In genomic region chr14:28773068-28773467, GRCm38 (mm10) we compare ENCODE assay signal across 18 mouse cellular contexts.
A peak's percentile ranks its signal among the peaks of the same experiment; 100 is the strongest.
DNase-seq lines count a peak whose midpoint lies in the region; ATAC-seq and TF ChIP-seq lines count a peak whose summit lies in the region.
"Had no signal": no experiment of that assay in that cellular context is flagged by ENCODE, and none has a peak within 500 bp of the region (broad histone marks: within the 10 kb centered on the region; RNA-seq: fewer than 3 reads in every experiment).

No protein-coding gene starts in this region.

- TF ChIP-seq CTCF in liver, adult 2 months (IDR thresholded peaks at IDR 0.05; ENCODE audit: low read depth, low read length), result no peak
- TF ChIP-seq CTCF in liver, postnatal 0 days (IDR thresholded peaks at IDR 0.05; ENCODE audit: low read depth), result no peak

- ATAC-seq in kidney, embryonic 14.5 days (ENCODE audit: low FRiP score, low TSS enrichment), result peak; percentile 72
- no peak for ATAC-seq in liver, postnatal 0 days
- peak; percentile 60; the same call in 1 of the 2 replicates for ATAC-seq in limb, embryonic 11.5 days (ENCODE audit: insufficient number of reproducible peaks, low FRiP score, low TSS enrichment, low read depth)
- ATAC-seq: activated CD4-positive, CD25-positive, alpha-beta regulatory T cell, adult 4 months; forebrain, embryonic 13.5 days; forebrain, postnatal 0 days; Patski had no signal

- no peak overlapping the region for H3K4me2 ChIP-seq in kidney, embryonic 14.5 days (replicated peaks; ENCODE audit: low read depth, low read length)
- H3K4me2 ChIP-seq in liver, postnatal 0 days (ENCODE audit: low read depth, low read length), result no peak overlapping the region
- no peak overlapping the region for H3K4me2 ChIP-seq in limb, embryonic 11.5 days (ENCODE audit: low read depth, severe bottlenecking)
- H3K4me2 ChIP-seq: embryonic facial prominence, embryonic 13.5 days; forebrain, embryonic 13.5 days; heart, embryonic 12.5 days had no signal

- WGBS in kidney, embryonic 14.5 days, result 35% methylated on average over 11 of the region's 11 CpGs
- WGBS in liver, adult 2 months, result 75% methylated on average over 11 of the region's 11 CpGs
- 75% methylated on average over 11 of the region's 11 CpGs for WGBS in liver, postnatal 0 days (ENCODE audit: insufficient replicate concordance)
- WGBS in limb, embryonic 11.5 days, result 65% methylated on average over 11 of the region's 11 CpGs

- no peak overlapping the region for H3K27ac ChIP-seq in kidney, embryonic 14.5 days (ENCODE audit: low read depth, low read length)
- H3K27ac ChIP-seq in liver, adult 2 months (replicated peaks; ENCODE audit: insufficient read depth, low read depth, low read length), result no peak overlapping the region
- no peak overlapping the region for H3K27ac ChIP-seq in liver, postnatal 0 days (ENCODE audit: low read depth)
- H3K27ac ChIP-seq in limb, embryonic 11.5 days (replicated peaks; ENCODE audit: low read depth, low read length), result no peak overlapping the region
- H3K27ac ChIP-seq: embryonic facial prominence, embryonic 13.5 days; forebrain, embryonic 13.5 days had no signal

- no peak for TF ChIP-seq EP300 in liver, postnatal 0 days (IDR thresholded peaks at IDR 0.05; ENCODE audit: low read depth)

- no peaks in the 10 kb centered on the region for H3K27me3 ChIP-seq in kidney, embryonic 14.5 days (ENCODE audit: control insufficient read depth, insufficient read depth, low read length)
- no peaks in the 10 kb centered on the region for H3K27me3 ChIP-seq in liver, adult 2 months (ENCODE audit: control insufficient read depth, insufficient read depth, low read length)
- no peaks in the 10 kb centered on the region for H3K27me3 ChIP-seq in liver, postnatal 0 days (ENCODE audit: insufficient read depth, low read length)
- no peaks in the 10 kb centered on the region for H3K27me3 ChIP-seq in limb, embryonic 11.5 days (ENCODE audit: control insufficient read depth, insufficient read depth, low read length)
- H3K27me3 ChIP-seq: CH12.LX; embryonic facial prominence, embryonic 13.5 days; forebrain, embryonic 13.5 days; heart, embryonic 12.5 days; Patski had no signal

- no peaks in the 10 kb centered on the region for H3K9me3 ChIP-seq in kidney, embryonic 14.5 days (ENCODE audit: control insufficient read depth, low read length)
- no peaks in the 10 kb centered on the region for H3K9me3 ChIP-seq in liver, postnatal 0 days (ENCODE audit: low read length)
- H3K9me3 ChIP-seq in limb, embryonic 11.5 days (ENCODE audit: control insufficient read depth, low read length), result no peaks in the 10 kb centered on the region
- H3K9me3 ChIP-seq: embryonic facial prominence, embryonic 13.5 days; forebrain, embryonic 13.5 days; heart, embryonic 12.5 days had no signal

- H3K4me3 ChIP-seq in kidney, embryonic 14.5 days (ENCODE audit: low read length), result no peak overlapping the region
- H3K4me3 ChIP-seq in liver, adult 2 months (ENCODE audit: insufficient read depth, low read depth, low read length), result no peak overlapping the region
- no peak overlapping the region for H3K4me3 ChIP-seq in liver, postnatal 0 days (ENCODE audit: low read depth, low read length)
- no peak overlapping the region for H3K4me3 ChIP-seq in limb, embryonic 11.5 days (ENCODE audit: low read depth, low read length)
- H3K4me3 ChIP-seq: embryonic facial prominence, embryonic 13.5 days; forebrain, embryonic 13.5 days; heart, embryonic 12.5 days had no signal

- no peak overlapping the region for H3K9ac ChIP-seq in kidney, embryonic 14.5 days (ENCODE audit: low read depth, low read length)
- H3K9ac ChIP-seq in liver, adult 2 months (ENCODE audit: low read depth, low read length), result no peak overlapping the region
- H3K9ac ChIP-seq in liver, postnatal 0 days (replicated peaks), result no peak overlapping the region
- no peak overlapping the region for H3K9ac ChIP-seq in limb, embryonic 11.5 days (ENCODE audit: low read length)
- H3K9ac ChIP-seq: embryonic facial prominence, embryonic 13.5 days; forebrain, embryonic 13.5 days; forebrain, postnatal 0 days; heart, embryonic 12.5 days had no signal

- no peaks in the 10 kb centered on the region for H3K36me3 ChIP-seq in kidney, embryonic 14.5 days (ENCODE audit: control insufficient read depth, insufficient read depth, low read length)
- no peaks in the 10 kb centered on the region for H3K36me3 ChIP-seq in liver, adult 2 months (ENCODE audit: control insufficient read depth, insufficient read depth, low read length)
- H3K36me3 ChIP-seq in liver, postnatal 0 days (replicated peaks; ENCODE audit: insufficient read depth, low read length), result no peaks in the 10 kb centered on the region
- no peaks in the 10 kb centered on the region for H3K36me3 ChIP-seq in limb, embryonic 11.5 days (ENCODE audit: control insufficient read depth, insufficient read depth, low read length)
- H3K36me3 ChIP-seq: embryonic facial prominence, embryonic 13.5 days; heart, embryonic 12.5 days had no signal

- no peaks in the 10 kb centered on the region for H3K79me2 ChIP-seq in liver, adult 2 months (ENCODE audit: control insufficient read depth, insufficient read depth, low read length)

- DNase-seq in kidney, adult 8-10 months, result no peak
- DNase-seq in liver, adult 2 months (ENCODE audit: extremely low read depth, low read depth, low spot score), result peak; percentile 24
- no peak for DNase-seq in liver, postnatal 0 days
- peak; percentile 27 for DNase-seq in limb, embryonic 11.5 days (ENCODE audit: low spot score)
- no peak for DNase-seq in embryo, embryonic 10.5 days (ENCODE audit: low spot score)
- DNase-seq: adrenal gland, postnatal 14 days; cerebellum, adult 11-12 months; cerebellum, adult 9-10 months; cerebellum, postnatal 25 days; forebrain, postnatal 0 days; gastrocnemius, postnatal 14 days had no signal

- TF ChIP-seq POLR2A in liver, adult 2 months (IDR thresholded peaks at IDR 0.05; ENCODE audit: extremely low read depth, insufficient read depth, low read length), result no peak

- 0 out of 2 replicates have a peak, but pooled peaks cover 3% of the 10 kb centered on the region for H3K4me1 ChIP-seq in kidney, embryonic 14.5 days (ENCODE audit: control insufficient read depth, insufficient read depth, low read length)
- H3K4me1 ChIP-seq in liver, adult 2 months (ENCODE audit: control insufficient read depth, insufficient read depth, low read length), result peaks cover 8% of the 10 kb centered on the region
- no peaks in the 10 kb centered on the region for H3K4me1 ChIP-seq in liver, postnatal 0 days (ENCODE audit: insufficient read depth)
- H3K4me1 ChIP-seq in limb, embryonic 11.5 days (ENCODE audit: control insufficient read depth, insufficient read depth, low read length), result peaks cover 30% of the 10 kb centered on the region
- H3K4me1 ChIP-seq: forebrain, embryonic 13.5 days had no signal

Comparison
In these comparisons a context has a peak if more than half of its experiments do, and no peak if none do; other contexts are left out.
1. DNase-seq: peak in liver, adult 2 months (single experiment) and limb, embryonic 11.5 days (single experiment); none in kidney, adult 8-10 months (0 of 2), liver, postnatal 0 days (single experiment) and embryo, embryonic 10.5 days (single experiment).